In the genomic region with DNA sequence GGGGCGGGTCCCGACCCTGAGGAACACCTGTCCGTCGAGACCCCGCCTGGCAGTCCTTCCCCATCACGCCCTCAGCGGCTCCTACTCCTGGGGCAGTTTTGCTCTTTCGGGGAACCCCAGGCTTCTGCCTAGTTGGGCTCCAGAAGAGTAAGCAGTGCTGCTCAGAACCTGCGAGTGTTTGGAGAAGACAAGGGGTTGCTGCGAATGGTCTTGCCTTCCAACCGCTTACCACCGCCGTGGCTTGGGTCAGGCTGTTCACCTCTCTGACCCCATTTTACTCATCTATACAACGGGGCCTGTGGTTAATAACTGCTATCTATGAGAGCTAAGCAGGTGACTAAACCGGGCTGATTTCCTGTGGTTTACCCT, we compare ENCODE assay signal across 11 mouse cellular contexts. TPM values are rescaled to one million over a fixed set of nuclear protein-coding genes. Genes with fewer than 3 reads are reported as not detected.
DNase-seq lines count a peak whose midpoint lies in the region; ATAC-seq and TF ChIP-seq lines count a peak whose summit lies in the region.
"Had no signal": no experiment of that assay in that cellular context is flagged by ENCODE, and none has a peak within 500 bp of the region (broad histone marks: within the 10 kb centered on the region; RNA-seq: fewer than 3 reads in every experiment).

No protein-coding gene starts in this region.

- no peak overlapping the region for H3K27ac ChIP-seq in heart, embryonic 12.5 days (ENCODE audit: poor library complexity, severe bottlenecking)
- H3K27ac ChIP-seq in ES-E14 (ENCODE audit: insufficient read depth, low read depth, low read length, poor library complexity, severe bottlenecking) = no peak overlapping the region
- H3K27ac ChIP-seq in hindbrain, embryonic 13.5 days = no peak overlapping the region
- no peak overlapping the region for H3K27ac ChIP-seq in midbrain, embryonic 13.5 days

- H3K4me1 ChIP-seq in heart, embryonic 12.5 days (replicated peaks) = peaks cover 24% of the 10 kb centered on the region
- peaks cover 3 to 14% of the 10 kb centered on the region in 2 experiments; a peak in 3 of 4 replicates for H3K4me1 ChIP-seq in ES-E14 (ENCODE audit: control insufficient read depth in 2 of 2, insufficient read depth in 2 of 2, low read length in 2 of 2, poor library complexity in 1 of 2)
- peaks cover 25% of the 10 kb centered on the region for H3K4me1 ChIP-seq in hindbrain, embryonic 13.5 days (replicated peaks)
- H3K4me1 ChIP-seq in midbrain, embryonic 13.5 days (replicated peaks) = peaks cover 21% of the 10 kb centered on the region

- in situ Hi-C loops in ES-E14 (cut with MboI; ENCODE audit: low sequenced_read_pairs in 2 of 2, unreplicated experiment in 2 of 2) = loop anchor here in 1 of 2 experiments (10.0 kb wide), 1 partner anchor 61 kb away; no protein-coding TSS in a partner anchor

- 2% methylated on average over 15 of the region's 15 CpGs for WGBS in heart, embryonic 12.5 days
- 4% methylated on average over 15 of the region's 15 CpGs for WGBS in hindbrain, embryonic 13.5 days
- WGBS in midbrain, embryonic 13.5 days = 4% methylated on average over 15 of the region's 15 CpGs

- no peaks in the 10 kb centered on the region for H3K36me3 ChIP-seq in heart, embryonic 12.5 days
- H3K36me3 ChIP-seq in ES-E14 (ENCODE audit: control insufficient read depth, insufficient read depth, low read length, poor library complexity, severe bottlenecking) = no peaks in the 10 kb centered on the region
- no peaks in the 10 kb centered on the region for H3K36me3 ChIP-seq in hindbrain, embryonic 13.5 days
- H3K36me3 ChIP-seq in midbrain, embryonic 13.5 days = no peaks in the 10 kb centered on the region

- no peak for DNase-seq in heart, adult 8-10 months (ENCODE audit: low spot score)
- DNase-seq in ES-E14 (ENCODE audit: low read depth, low spot score) = no peak
- DNase-seq in layer of hippocampus, postnatal 10 days (ENCODE audit: low spot score in 2 of 2) = no peak
- DNase-seq in cerebellum, postnatal 36 days = no peak
- no peak for DNase-seq in B cell, adult 2 months
- DNase-seq: thymus, postnatal 25 days had no signal

- H3K27me3 ChIP-seq in heart, embryonic 12.5 days (replicated peaks) = peaks cover 76% of the 10 kb centered on the region
- H3K27me3 ChIP-seq in hindbrain, embryonic 13.5 days = peaks cover 61% of the 10 kb centered on the region
- peaks cover 65% of the 10 kb centered on the region for H3K27me3 ChIP-seq in midbrain, embryonic 13.5 days

- H3K9ac ChIP-seq in heart, embryonic 12.5 days = no peak overlapping the region
- no peak overlapping the region for H3K9ac ChIP-seq in ES-E14 (ENCODE audit: insufficient read depth, low read depth, low read length, poor library complexity, severe bottlenecking)
- peak overlapping the region; percentile 46; the same call in 1 of the 2 replicates for H3K9ac ChIP-seq in hindbrain, embryonic 13.5 days
- peak overlapping the region; percentile 39; the same call in 1 of the 2 replicates for H3K9ac ChIP-seq in midbrain, embryonic 13.5 days (replicated peaks)

- ATAC-seq in heart, embryonic 12.5 days (ENCODE audit: insufficient number of reproducible peaks, low FRiP score) = no peak
- no peak for ATAC-seq in hindbrain, embryonic 13.5 days (ENCODE audit: low FRiP score)
- 0 out of 2 replicates have a peak, but pooled peaks have one; percentile 14 for ATAC-seq in midbrain, embryonic 13.5 days

- H3K4me3 ChIP-seq in heart, embryonic 12.5 days = peak overlapping the region; percentile 40
- H3K4me3 ChIP-seq in ES-E14 (ENCODE audit: insufficient read depth in 1 of 2, low read depth in 1 of 2, low read length in 2 of 2, poor library complexity in 1 of 2, severe bottlenecking in 1 of 2) = peak overlapping the region; percentile 60 to 61
- H3K4me3 ChIP-seq in hindbrain, embryonic 13.5 days = peak overlapping the region; percentile 31
- peak overlapping the region; percentile 33 for H3K4me3 ChIP-seq in midbrain, embryonic 13.5 days (replicated peaks)

- H3K9me3 ChIP-seq in heart, embryonic 12.5 days (replicated peaks) = no peaks in the 10 kb centered on the region
- H3K9me3 ChIP-seq in ES-E14 (ENCODE audit: control insufficient read depth, insufficient read depth, low read depth, low read length) = no peaks in the 10 kb centered on the region
- H3K9me3 ChIP-seq in hindbrain, embryonic 13.5 days = no peaks in the 10 kb centered on the region
- H3K9me3 ChIP-seq in midbrain, embryonic 13.5 days = no peaks in the 10 kb centered on the region

- peak overlapping the region; percentile 69 for H3K4me2 ChIP-seq in heart, embryonic 12.5 days
- H3K4me2 ChIP-seq in hindbrain, embryonic 13.5 days = peak overlapping the region; percentile 53
- peak overlapping the region; percentile 58 for H3K4me2 ChIP-seq in midbrain, embryonic 13.5 days (replicated peaks)

TF ChIP-seq in ES-E14, 5 proteins besides CTCF, POLR2A, EP300 and RAD21:
- TF ChIP-seq HCFC1 (IDR thresholded peaks at IDR 0.05; ENCODE audit: borderline replicate concordance, insufficient read depth, low read length) (no peak), ZC3H11A (IDR thresholded peaks at IDR 0.05; ENCODE audit: borderline replicate concordance, low read depth, low read length) (no peak), MAFK (IDR thresholded peaks at IDR 0.05; ENCODE audit: insufficient read depth, low read depth, low read length) (no peak), ZNF384 (IDR thresholded peaks at IDR 0.05; ENCODE audit: low read depth, low read length) (no peak), CHD2 (IDR thresholded peaks at IDR 0.05; ENCODE audit: low read depth, low read length) (no peak)
TF ChIP-seq in ES-E14: peak in this region for 0.

RNA-seq across cellular contexts. Expression of a gene that starts 4.2 kb away (rescaled TPM):
- polyA plus RNA-seq in heart, embryonic 12.5 days (2016; fragmentation: Nextera tagmentation; extraction: Ambion mirVana) = not detected in 2 replicates
- total RNA-seq in heart, adult 8-10 months (2022) = not detected
- 0.58 and 1.5 TPM in 2 replicates for total RNA-seq in ES-E14 (2012; rRNA removed)
- polyA plus RNA-seq in hindbrain, embryonic 13.5 days (2015; fragmentation: Nextera tagmentation; extraction: Ambion mirVana) = 0.12 TPM in 1 of 2 replicates, not detected in the other
- 0.08 TPM in 1 of 2 replicates, not detected in the other for polyA plus RNA-seq in midbrain, embryonic 13.5 days (2015; fragmentation: Nextera tagmentation; extraction: Ambion mirVana)
- total RNA-seq in layer of hippocampus, postnatal 10 days (2021) = under 1 TPM in 1 of 2 experiments, not detected in 1; 0.22 TPM
- total RNA-seq: common myeloid progenitor, adult 5-6 weeks; liver, adult 2 months had no signal
- polyA plus RNA-seq: liver, adult 2 months had no signal

RNA-seq across cellular contexts. Expression of a gene that starts 33.7 kb away (rescaled TPM):
- polyA plus RNA-seq in heart, embryonic 12.5 days (2016; fragmentation: Nextera tagmentation; extraction: Ambion mirVana) = 37.1 and 37.6 TPM in 2 replicates
- 10 to 100 TPM in 1 of 4 experiments, 1 to 10 TPM in 3; 8.9 to 10.2 (median 9.0) TPM for total RNA-seq in heart, adult 8-10 months (2022)
- 8.4 and 22.8 TPM in 2 replicates for total RNA-seq in ES-E14 (2012; rRNA removed)
- polyA plus RNA-seq in hindbrain, embryonic 13.5 days (2015; fragmentation: Nextera tagmentation; extraction: Ambion mirVana) = 11.3 and 12.6 TPM in 2 replicates
- 5.6 and 7.1 TPM in 2 replicates for polyA plus RNA-seq in midbrain, embryonic 13.5 days (2015; fragmentation: Nextera tagmentation; extraction: Ambion mirVana)
- 10 to 100 TPM; 12.2 to 14.6 TPM for total RNA-seq in layer of hippocampus, postnatal 10 days (2021)

Comparison
In these comparisons a context has a peak if more than half of its experiments do, and no peak if none do; other contexts are left out.
1. H3K9ac ChIP-seq: peak in hindbrain, embryonic 13.5 days (single experiment) and midbrain, embryonic 13.5 days (single experiment); none in heart, embryonic 12.5 days (single experiment) and ES-E14 (single experiment).
2. Peak in every context shown above with its lines, with median percentiles within 50 percentile points of each other: H3K4me2 ChIP-seq and H3K4me3 ChIP-seq.